Mouse (Mus musculus): Measurements from ENCODE around the gene Rpe65.

Rpe65 gene

GRCm38 (mm10) chr3:159598875-159599274 is at the start of gene Rpe65:
Rpe65 (plus strand) TSS chr3:159599175.
- 53% methylated on average over 1 of the region's 1 CpGs for WGBS

GRCm38 (mm10) chr3:159614977-159615376 is 16.0 kb downstream of the Rpe65 start:
- 82% methylated on average over 1 of the region's 1 CpGs for WGBS

- WGBS: 64% methylated on average over 1 of the region's 1 CpGs
Measured at GRCm38 (mm10) chr3:159621026-159621425, 22.1 kb downstream of the Rpe65 start.

GRCm38 (mm10) chr3:159624010-159624409 is 25.0 kb downstream of the Rpe65 start:
- 97% methylated on average over 1 of the region's 1 CpGs for WGBS

GRCm38 (mm10) chr3:159660741-159661140 is 61.8 kb downstream of the Rpe65 start:
- WGBS: 26% methylated on average over 1 of the region's 1 CpGs

GRCm38 (mm10) chr3:159663333-159663732 is 64.4 kb downstream of the Rpe65 start:
- 90% methylated on average over 1 of the region's 1 CpGs for WGBS

All from cerebral cortex, adult 2 months (tissue).